Mouse (Mus musculus) lung, embryonic 15.5 days (tissue): ENCODE measurements around the gene Cass4. TPM values are rescaled to one million over a fixed set of nuclear protein-coding genes. Genes with fewer than 3 reads are reported as not detected.
A peak's percentile ranks its signal among the peaks of the same experiment; 100 is the strongest.

Experiments
- ATAC-seq: fragments of 200-750 bp; cut with Nextera tagmentation; 2 replicates; pipeline ENCODE4 v1.8.0; 2017; ENCODE audit warnings: moderate number of reproducible peaks, borderline replicate concordance; ENCODE audit not compliant: low FRiP score, low TSS enrichment; ENCODE audit errors: extremely low read depth
- H3K27ac ChIP-seq: fragments of 300-500 bp; sonication (generic); 2 replicates; pipeline ENCODE4 v1.5.1; 2015; ENCODE audit warnings: moderate library complexity, mild to moderate bottlenecking, inconsistent platforms
- H3K27me3 ChIP-seq: fragments of 300-500 bp; sonication (generic); 2 replicates; pipeline ENCODE4 v1.6.1; 2015; ENCODE audit warnings: inconsistent platforms
- H3K36me3 ChIP-seq: fragments of 300-500 bp; sonication (generic); 2 replicates; pipeline ENCODE4 v1.6.1; 2015; ENCODE audit warnings: inconsistent platforms
- H3K4me1 ChIP-seq: fragments of 300-500 bp; sonication (generic); 2 replicates; pipeline ENCODE4 v1.6.1; 2015; ENCODE audit warnings: inconsistent platforms
- H3K4me2 ChIP-seq: fragments of 300-500 bp; sonication (generic); 2 replicates; pipeline ENCODE4 v1.6.1; 2015; ENCODE audit warnings: inconsistent platforms, mild to moderate bottlenecking, moderate library complexity
- H3K4me3 ChIP-seq: fragments of 300-500 bp; sonication (generic); 2 replicates; pipeline ENCODE4 v1.5.1; 2015; ENCODE audit warnings: mild to moderate bottlenecking, inconsistent platforms
- H3K9ac ChIP-seq: fragments of 300-500 bp; sonication (generic); 2 replicates; pipeline ENCODE4 v1.6.1; 2015; ENCODE audit warnings: inconsistent platforms
- H3K9me3 ChIP-seq: fragments of 300-500 bp; sonication (generic); 2 replicates; pipeline ENCODE4 v1.6.1; 2016; ENCODE audit warnings: inconsistent platforms
- WGBS: fragments of 180-500 bp; shearing (Covaris S2); methylation state at CpG from one replicate; pipeline ENCODE4 v1.1.7; 2015; 5-methylcytosine and 5-hydroxymethylcytosine counted together
- polyA plus RNA-seq: library from polyadenylated mRNA; unstranded; fragments of >200 nt; fragmentation: Nextera tagmentation; extraction: Ambion mirVana; gene quantifications from 2 replicates; pipeline ENCODE4 v1.2.1, GENCODE M21; 2015

The Cass4 gene
- polyA plus RNA-seq, 1 experiment from 2014 or later: 6.7 TPM

DNA sequence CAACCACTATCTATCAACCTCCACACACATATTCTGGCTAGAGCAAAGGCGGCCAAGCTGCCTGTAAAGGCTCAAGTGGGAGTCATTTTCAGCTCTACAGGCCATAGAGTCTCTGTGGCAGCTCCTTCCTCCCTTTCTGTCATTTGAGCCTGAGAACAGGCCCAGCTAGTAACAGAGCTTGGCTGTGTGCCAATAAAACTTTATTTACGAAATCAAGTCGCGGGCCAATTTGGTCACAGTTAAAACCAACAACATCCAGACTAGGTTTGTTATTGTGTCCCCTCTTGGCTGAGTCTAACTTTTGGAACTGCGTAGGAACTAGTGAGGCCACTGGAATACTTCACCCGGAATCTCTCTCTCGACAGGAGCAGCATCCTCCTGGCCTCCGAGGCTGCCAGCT, 80.0 kb downstream of the Cass4 start:
- Histone ChIP-seq H3K4me1 (peaks cover 20% of the 10 kb centered on the region), H3K9ac (no peak overlapping the region), H3K9me3 (no peaks in the 10 kb centered on the region), H3K27ac (peak overlapping the region; percentile 77), H3K4me2 (no peak overlapping the region), H3K36me3 (peaks cover 15% of the 10 kb centered on the region), H3K4me3 (no peak overlapping the region), H3K27me3 (no peaks in the 10 kb centered on the region)
- peak; percentile 70; the same call in 1 of the 2 replicates for ATAC-seq
- 23% methylated on average over 8 of the region's 8 CpGs for WGBS

DNA sequence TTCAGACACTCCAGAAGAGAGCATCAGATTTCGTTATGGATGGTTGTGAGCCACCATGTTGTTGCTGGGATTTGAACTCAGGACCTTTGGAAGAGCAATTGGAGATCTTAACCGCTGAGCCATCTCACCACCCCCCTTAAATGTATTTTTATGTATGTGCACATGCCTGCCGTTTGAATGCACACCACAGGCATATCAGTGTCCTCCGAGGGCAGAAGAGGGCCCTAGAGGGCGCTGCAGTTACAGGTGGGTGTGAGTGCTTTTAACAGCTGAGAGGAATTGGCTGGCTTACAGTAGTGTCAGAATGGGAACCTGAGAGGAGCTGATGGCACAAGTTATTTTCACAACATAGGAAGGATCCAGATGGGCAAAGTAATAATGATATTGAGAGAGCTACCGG, 81.4 kb downstream of the Cass4 start:
- H3K9me3 ChIP-seq: no peaks in the 10 kb centered on the region
- no peak for ATAC-seq
- no peak overlapping the region for H3K4me2 ChIP-seq
- H3K9ac ChIP-seq: no peak overlapping the region
- no peak overlapping the region for H3K27ac ChIP-seq
- H3K36me3 ChIP-seq: peaks cover 2% of the 10 kb centered on the region
- H3K4me3 ChIP-seq: no peak overlapping the region
- H3K27me3 ChIP-seq: no peaks in the 10 kb centered on the region
- peaks cover 18% of the 10 kb centered on the region for H3K4me1 ChIP-seq
- 33% methylated on average over 6 of the region's 6 CpGs for WGBS

DNA sequence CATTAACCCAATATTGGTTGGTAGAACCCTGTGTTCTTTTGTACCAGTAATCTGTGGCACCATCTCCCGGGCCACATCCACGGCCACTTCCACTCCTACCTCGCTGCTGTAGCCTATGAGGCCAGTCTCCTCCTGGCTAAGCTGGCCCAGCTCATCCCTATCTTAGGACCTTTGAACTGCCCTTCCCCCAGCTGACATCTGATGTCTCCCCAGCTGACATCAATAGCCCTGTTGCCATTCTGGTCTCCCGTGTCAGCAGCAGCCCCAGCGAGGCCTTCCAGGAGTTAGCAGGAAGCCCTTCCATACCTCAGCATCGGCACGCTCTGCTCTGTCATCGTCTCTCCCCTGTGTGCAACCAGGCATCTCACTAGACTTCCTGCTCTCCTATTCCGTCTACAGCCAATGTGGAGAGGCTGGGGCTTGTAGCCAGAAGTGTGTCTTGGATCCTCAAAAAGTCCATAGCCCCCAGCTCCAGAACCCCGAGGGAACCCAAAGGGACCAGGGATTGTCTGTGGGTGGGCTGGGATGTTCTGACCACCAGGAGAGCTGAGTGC, 83.2 kb downstream of the Cass4 start:
- ATAC-seq: 0 out of 2 replicates have a peak, but pooled peaks have one; percentile 19
- Histone ChIP-seq H3K9me3 (no peaks in the 10 kb centered on the region), H3K27me3 (no peaks in the 10 kb centered on the region), H3K4me1 (peaks cover 18% of the 10 kb centered on the region), H3K9ac (no peak overlapping the region), H3K4me3 (no peak overlapping the region), H3K36me3 (no peaks in the 10 kb centered on the region), H3K4me2 (no peak overlapping the region), H3K27ac (no peak overlapping the region)
- 22% methylated on average over 10 of the region's 10 CpGs for WGBS

DNA sequence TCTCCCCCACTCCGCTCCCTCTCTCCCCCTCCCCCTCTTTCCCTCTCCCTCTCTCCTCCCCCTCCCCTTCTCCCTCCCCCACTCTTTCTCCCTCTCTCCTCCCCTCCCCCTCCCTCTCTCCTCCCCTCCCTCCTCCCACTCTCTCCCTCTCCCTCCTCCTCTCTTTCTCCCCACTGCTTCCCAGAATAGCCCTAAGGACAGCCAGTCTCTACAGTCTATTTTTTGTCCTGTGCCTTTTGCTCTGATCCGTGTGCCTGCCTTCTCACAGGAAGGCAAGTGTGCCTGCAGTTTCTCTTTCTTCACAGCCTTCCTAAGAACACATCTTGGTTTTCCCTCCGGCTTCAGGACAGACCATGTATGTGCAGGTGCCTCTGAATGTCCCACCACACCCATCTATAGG, 83.8 kb downstream of the Cass4 start:
- Histone ChIP-seq H3K4me3 (no peak overlapping the region), H3K36me3 (no peaks in the 10 kb centered on the region), H3K9me3 (no peaks in the 10 kb centered on the region), H3K9ac (no peak overlapping the region), H3K27me3 (no peaks in the 10 kb centered on the region), H3K27ac (no peak overlapping the region), H3K4me2 (no peak overlapping the region), H3K4me1 (peaks cover 18% of the 10 kb centered on the region)
- no peak for ATAC-seq
- 34% methylated on average over 3 of the region's 3 CpGs for WGBS

DNA sequence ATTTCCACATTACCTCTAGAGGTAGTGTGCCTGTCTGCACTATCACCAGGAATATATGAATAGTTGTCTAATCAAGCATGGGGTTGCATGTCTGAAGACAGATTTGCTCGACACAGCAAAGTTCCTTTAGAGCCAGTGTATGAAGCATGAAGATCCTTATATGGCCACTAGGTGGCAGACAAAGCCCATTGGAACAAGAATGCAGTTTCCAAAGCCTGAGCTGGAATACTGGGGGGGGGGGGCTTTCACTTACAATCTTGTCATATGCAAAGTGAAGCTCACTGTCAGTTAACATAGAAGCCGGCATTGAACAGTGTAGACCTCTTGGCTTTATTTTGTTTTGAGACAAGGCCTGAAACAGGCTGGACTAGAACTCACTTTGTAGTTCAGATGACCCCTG, 84.3 kb downstream of the Cass4 start:
- Histone ChIP-seq H3K9me3 (no peaks in the 10 kb centered on the region), H3K4me2 (no peak overlapping the region), H3K36me3 (no peaks in the 10 kb centered on the region), H3K27ac (no peak overlapping the region), H3K27me3 (no peaks in the 10 kb centered on the region), H3K4me3 (no peak overlapping the region), H3K9ac (no peak overlapping the region), H3K4me1 (peaks cover 17% of the 10 kb centered on the region)
- 0 out of 2 replicates have a peak, but pooled peaks have one; percentile 24 for ATAC-seq
- 0% methylated on average over 2 of the region's 2 CpGs for WGBS

DNA sequence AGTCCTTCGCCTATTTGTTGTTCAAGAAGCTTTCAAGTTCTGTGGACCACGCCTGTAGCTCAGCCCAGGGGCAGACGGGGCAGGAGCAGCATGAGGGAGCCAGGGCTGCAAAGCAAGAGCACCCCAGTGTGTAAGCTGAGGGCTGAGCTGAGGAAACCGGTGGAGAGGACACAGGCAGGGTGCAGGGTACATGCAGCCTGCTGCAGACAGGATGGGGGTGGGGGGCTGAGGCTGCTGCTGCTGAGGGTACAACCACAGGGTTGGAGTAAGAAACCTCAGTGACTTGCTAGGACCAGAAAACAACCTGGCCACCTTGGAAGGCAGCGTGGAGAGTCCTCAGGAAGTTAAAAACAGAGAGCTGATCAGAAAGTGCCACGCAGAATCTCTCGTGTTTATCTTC, 86.7 kb downstream of the Cass4 start:
- 45% methylated on average over 7 of the region's 7 CpGs for WGBS
- H3K4me3 ChIP-seq: no peak overlapping the region

DNA sequence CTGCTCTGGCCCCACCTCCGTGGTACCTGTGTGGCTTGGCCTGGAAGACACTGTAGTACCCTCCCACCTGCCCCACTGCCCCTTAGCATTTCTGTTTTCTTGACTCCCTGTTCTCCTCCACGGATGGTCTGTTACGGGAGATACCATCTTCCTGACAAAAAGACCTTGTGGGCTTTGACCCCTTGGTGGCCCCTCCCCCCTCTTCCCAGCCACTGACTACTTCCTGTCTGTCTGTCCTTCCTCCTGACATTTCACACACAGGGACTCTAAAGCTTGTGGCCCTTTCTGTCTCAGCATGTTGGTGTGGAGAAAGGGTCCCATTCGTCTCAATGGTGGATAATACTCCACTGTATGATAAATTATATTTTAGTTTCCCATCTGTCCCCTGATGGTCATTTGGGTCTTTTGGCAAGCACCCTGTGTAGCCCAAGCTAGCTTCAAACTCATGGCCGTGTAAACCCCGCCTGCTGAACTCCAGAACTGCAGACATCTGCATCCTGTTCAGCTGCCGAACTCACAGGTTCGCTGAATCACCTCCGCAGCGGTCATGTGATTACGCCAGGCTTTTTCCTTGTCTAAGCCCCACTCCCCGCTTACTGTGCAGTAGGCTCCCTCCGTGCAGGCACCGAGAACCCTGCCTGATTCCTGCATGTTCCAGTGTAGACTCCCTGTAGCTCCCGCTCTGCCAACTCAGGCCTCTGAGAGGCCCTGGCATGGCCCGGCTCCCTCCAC, 88.2 kb downstream of the Cass4 start:
- Histone ChIP-seq H3K4me2 (no peak overlapping the region), H3K27me3 (no peaks in the 10 kb centered on the region), H3K9me3 (no peaks in the 10 kb centered on the region), H3K36me3 (no peaks in the 10 kb centered on the region), H3K27ac (no peak overlapping the region), H3K4me3 (no peak overlapping the region), H3K9ac (no peak overlapping the region), H3K4me1 (no peaks in the 10 kb centered on the region)
- ATAC-seq: no peak
- 77% methylated on average over 16 of the region's 16 CpGs for WGBS

More for the DNA sequence above, 86.7 kb downstream of the Cass4 start:
- Histone ChIP-seq H3K9ac (no peak overlapping the region), H3K9me3 (no peaks in the 10 kb centered on the region), H3K4me1 (no peaks in the 10 kb centered on the region), H3K27me3 (no peaks in the 10 kb centered on the region), H3K4me2 (no peak overlapping the region), H3K27ac (no peak overlapping the region), H3K36me3 (no peaks in the 10 kb centered on the region)
- no peak for ATAC-seq

Other genes starting within 250 kb of the Cass4 start
- not detected in 2 replicates for gene Mc3r, start 145.3 kb upstream of the Cass4 start, polyA plus RNA-seq
- gene Fam210b, start 48.2 kb upstream of the Cass4 start, polyA plus RNA-seq: 36.5 and 39.6 TPM in 2 replicates
- gene Aurka, start 23.3 kb upstream of the Cass4 start, polyA plus RNA-seq: 130 and 138 TPM in 2 replicates
- gene Cstf1, start 23.1 kb upstream of the Cass4 start, polyA plus RNA-seq: 43.2 and 43.4 TPM in 2 replicates
- gene Rtf2, start 46.8 kb downstream of the Cass4 start, polyA plus RNA-seq: 73.0 and 79.0 TPM in 2 replicates
- gene Gcnt7, start 64.8 kb downstream of the Cass4 start, polyA plus RNA-seq: 1.5 and 1.7 TPM in 2 replicates
- 0.30 TPM in 1 of 2 replicates, not detected in the other for gene Fam209, start 78.7 kb downstream of the Cass4 start, polyA plus RNA-seq
- 0.16 and 0.26 TPM in 2 replicates for gene Tfap2c, start 155.8 kb downstream of the Cass4 start, polyA plus RNA-seq